Comparison of ENCODE assay signal across 26 mouse cellular contexts in the genomic region with DNA sequence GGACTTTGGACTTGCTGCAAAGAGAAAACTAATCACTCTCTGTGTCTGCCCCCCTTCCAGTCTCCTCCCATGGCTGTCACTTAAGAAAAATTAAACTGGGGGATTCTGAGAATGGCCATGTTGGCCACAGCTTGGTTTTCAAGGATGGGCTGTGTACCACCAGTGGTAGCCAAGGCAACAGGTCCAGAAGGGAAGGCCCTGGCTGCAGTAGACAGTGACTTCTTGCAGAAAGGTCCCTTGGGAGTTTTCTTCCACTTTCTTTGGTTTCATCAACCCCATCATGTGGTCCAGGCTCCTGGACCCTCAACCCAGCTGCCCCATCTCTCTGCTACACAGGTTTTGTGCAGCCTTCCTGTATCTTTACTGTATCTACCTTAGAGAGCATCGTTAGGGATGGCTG. TPM values are rescaled to one million over a fixed set of nuclear protein-coding genes. Genes with fewer than 3 reads are reported as not detected.
DNase-seq lines count a peak whose midpoint lies in the region; ATAC-seq and TF ChIP-seq lines count a peak whose summit lies in the region.
"Had no signal": no experiment of that assay in that cellular context is flagged by ENCODE, and none has a peak within 500 bp of the region (broad histone marks: within the 10 kb centered on the region; RNA-seq: fewer than 3 reads in every experiment).

No protein-coding gene starts in this region.

- WGBS in forebrain, embryonic 10.5 days = 76% methylated on average over 1 of the region's 1 CpGs
- WGBS in forebrain, embryonic 16.5 days = 48% methylated on average over 1 of the region's 1 CpGs
- 54% methylated on average over 1 of the region's 1 CpGs for WGBS in heart, embryonic 13.5 days
- WGBS in heart, embryonic 11.5 days (ENCODE audit: insufficient replicate concordance) = 53% methylated on average over 1 of the region's 1 CpGs
- 49% methylated on average over 1 of the region's 1 CpGs for WGBS in intestine, embryonic 16.5 days
- WGBS in stomach, postnatal 0 days = 59% methylated on average over 1 of the region's 1 CpGs

- no peak for DNase-seq in forebrain, embryonic 10.5 days (ENCODE audit: extremely low spot score, low spot score)
- DNase-seq in stomach, postnatal 0 days (ENCODE audit: low spot score) = no peak
- DNase-seq: cerebellum, adult 9-10 months; heart, adult 11 months; left cerebral cortex, postnatal 4 days; thymus, adult 18-20 months had no signal

- H3K36me3 ChIP-seq in forebrain, embryonic 10.5 days (replicated peaks) = no peaks in the 10 kb centered on the region
- peaks cover 13% of the 10 kb centered on the region for H3K36me3 ChIP-seq in forebrain, embryonic 16.5 days (ENCODE audit: control insufficient read depth, insufficient read depth)
- H3K36me3 ChIP-seq in heart, embryonic 13.5 days = no peaks in the 10 kb centered on the region
- H3K36me3 ChIP-seq in heart, embryonic 11.5 days (ENCODE audit: control insufficient read depth, insufficient read depth, low read length) = no peaks in the 10 kb centered on the region
- H3K36me3 ChIP-seq in intestine, embryonic 16.5 days (ENCODE audit: control insufficient read depth, insufficient read depth, low read length) = no peaks in the 10 kb centered on the region
- no peaks in the 10 kb centered on the region for H3K36me3 ChIP-seq in stomach, postnatal 0 days (ENCODE audit: control insufficient read depth, insufficient read depth, low read length)
- H3K36me3 ChIP-seq: embryonic facial prominence, embryonic 15.5 days; limb, embryonic 15.5 days; liver, embryonic 15.5 days; lung, embryonic 15.5 days; midbrain, embryonic 10.5 days had no signal

- H3K4me3 ChIP-seq in forebrain, embryonic 10.5 days = no peak overlapping the region
- H3K4me3 ChIP-seq in forebrain, embryonic 16.5 days (replicated peaks; ENCODE audit: low read length) = no peak overlapping the region
- no peak overlapping the region for H3K4me3 ChIP-seq in heart, embryonic 13.5 days
- H3K4me3 ChIP-seq in heart, embryonic 11.5 days (ENCODE audit: low read depth, low read length) = no peak overlapping the region
- H3K4me3 ChIP-seq in intestine, embryonic 16.5 days (ENCODE audit: low read length) = 0 out of 2 replicates have a peak overlapping the region, but pooled peaks have one; percentile 0
- no peak overlapping the region for H3K4me3 ChIP-seq in stomach, postnatal 0 days (ENCODE audit: low read depth, low read length)
- H3K4me3 ChIP-seq: embryonic facial prominence, embryonic 15.5 days; limb, embryonic 15.5 days; liver, embryonic 15.5 days; lung, embryonic 15.5 days; midbrain, embryonic 10.5 days had no signal

- no peak for TF ChIP-seq CTCF in stomach, postnatal 0 days (IDR thresholded peaks at IDR 0.05; ENCODE audit: low read depth)

- H3K27me3 ChIP-seq in forebrain, embryonic 10.5 days (ENCODE audit: poor library complexity, severe bottlenecking) = peaks cover 6% of the 10 kb centered on the region; the same call in 1 of the 2 replicates
- no peaks in the 10 kb centered on the region for H3K27me3 ChIP-seq in forebrain, embryonic 16.5 days (replicated peaks; ENCODE audit: control insufficient read depth, insufficient read depth, low read length)
- peaks cover 14% of the 10 kb centered on the region; the same call in 1 of the 2 replicates for H3K27me3 ChIP-seq in heart, embryonic 13.5 days (replicated peaks)
- H3K27me3 ChIP-seq in heart, embryonic 11.5 days (ENCODE audit: control insufficient read depth, insufficient read depth, low read length) = no peaks in the 10 kb centered on the region
- H3K27me3 ChIP-seq in intestine, embryonic 16.5 days (replicated peaks; ENCODE audit: control insufficient read depth, insufficient read depth, low read length) = no peaks in the 10 kb centered on the region
- no peaks in the 10 kb centered on the region for H3K27me3 ChIP-seq in stomach, postnatal 0 days (ENCODE audit: control insufficient read depth, insufficient read depth, low read length)
- H3K27me3 ChIP-seq: embryonic facial prominence, embryonic 15.5 days; limb, embryonic 15.5 days; lung, embryonic 15.5 days had no signal

- H3K4me2 ChIP-seq in forebrain, embryonic 16.5 days (ENCODE audit: low read length) = no peak overlapping the region
- no peak overlapping the region for H3K4me2 ChIP-seq in heart, embryonic 13.5 days
- no peak overlapping the region for H3K4me2 ChIP-seq in heart, embryonic 11.5 days
- H3K4me2 ChIP-seq in intestine, embryonic 16.5 days (ENCODE audit: low read depth, low read length) = peak overlapping the region; percentile 17; the same call in 1 of the 2 replicates
- H3K4me2 ChIP-seq in stomach, postnatal 0 days (replicated peaks; ENCODE audit: low read depth) = no peak overlapping the region

- H3K4me1 ChIP-seq in forebrain, embryonic 10.5 days = peaks cover 34% of the 10 kb centered on the region
- H3K4me1 ChIP-seq in forebrain, embryonic 16.5 days (replicated peaks; ENCODE audit: control insufficient read depth, insufficient read depth, low read length) = no peaks in the 10 kb centered on the region
- H3K4me1 ChIP-seq in heart, embryonic 13.5 days = peaks cover 26% of the 10 kb centered on the region
- peaks cover 19% of the 10 kb centered on the region for H3K4me1 ChIP-seq in heart, embryonic 11.5 days (ENCODE audit: control insufficient read depth, insufficient read depth, low read length)
- H3K4me1 ChIP-seq in intestine, embryonic 16.5 days (ENCODE audit: control insufficient read depth, insufficient read depth, low read length) = peaks cover 12% of the 10 kb centered on the region
- H3K4me1 ChIP-seq in stomach, postnatal 0 days (replicated peaks; ENCODE audit: control insufficient read depth, insufficient read depth) = no peaks in the 10 kb centered on the region
- H3K4me1 ChIP-seq: embryonic facial prominence, embryonic 15.5 days; limb, embryonic 15.5 days had no signal

- H3K27ac ChIP-seq in forebrain, embryonic 10.5 days = peak overlapping the region; percentile 48
- H3K27ac ChIP-seq in forebrain, embryonic 16.5 days (ENCODE audit: low read length) = no peak overlapping the region
- no peak overlapping the region for H3K27ac ChIP-seq in heart, embryonic 13.5 days (replicated peaks)
- H3K27ac ChIP-seq in heart, embryonic 11.5 days (ENCODE audit: low read depth, low read length) = no peak overlapping the region; the same call in 1 of the 2 replicates
- peak overlapping the region; percentile 76 for H3K27ac ChIP-seq in intestine, embryonic 16.5 days (ENCODE audit: low read length)
- 0 out of 2 replicates have a peak overlapping the region, but pooled peaks have one; percentile 18 for H3K27ac ChIP-seq in stomach, postnatal 0 days (replicated peaks)
- H3K27ac ChIP-seq: embryonic facial prominence, embryonic 15.5 days; limb, embryonic 15.5 days; liver, embryonic 15.5 days; lung, embryonic 15.5 days; macrophage; midbrain, embryonic 10.5 days had no signal

- no peak overlapping the region for H3K9ac ChIP-seq in forebrain, embryonic 16.5 days (replicated peaks; ENCODE audit: low read depth, low read length)
- H3K9ac ChIP-seq in heart, embryonic 13.5 days = 0 out of 2 replicates have a peak overlapping the region, but pooled peaks have one; percentile 28
- no peak overlapping the region for H3K9ac ChIP-seq in heart, embryonic 11.5 days (ENCODE audit: low read depth, low read length)
- no peak overlapping the region for H3K9ac ChIP-seq in intestine, embryonic 16.5 days (ENCODE audit: low read depth, low read length)
- no peak overlapping the region for H3K9ac ChIP-seq in stomach, postnatal 0 days (ENCODE audit: low read length)
- H3K9ac ChIP-seq: embryonic facial prominence, embryonic 15.5 days; limb, embryonic 15.5 days; liver, embryonic 15.5 days; lung, embryonic 15.5 days had no signal

- no peaks in the 10 kb centered on the region for H3K9me3 ChIP-seq in forebrain, embryonic 10.5 days
- H3K9me3 ChIP-seq in forebrain, embryonic 16.5 days (ENCODE audit: control insufficient read depth, low read length) = no peaks in the 10 kb centered on the region
- no peaks in the 10 kb centered on the region for H3K9me3 ChIP-seq in heart, embryonic 13.5 days
- no peaks in the 10 kb centered on the region for H3K9me3 ChIP-seq in heart, embryonic 11.5 days (replicated peaks; ENCODE audit: control insufficient read depth, low read length)
- no peaks in the 10 kb centered on the region for H3K9me3 ChIP-seq in intestine, embryonic 16.5 days (ENCODE audit: control insufficient read depth, low read length)
- H3K9me3 ChIP-seq in stomach, postnatal 0 days (ENCODE audit: control insufficient read depth, low read length) = no peaks in the 10 kb centered on the region
- H3K9me3 ChIP-seq: embryonic facial prominence, embryonic 15.5 days; limb, embryonic 15.5 days; liver, embryonic 15.5 days; lung, embryonic 15.5 days; midbrain, embryonic 10.5 days had no signal

- no peak for TF ChIP-seq EP300 in stomach, postnatal 0 days (optimal IDR thresholded peaks at IDR 0.05)

- ATAC-seq in forebrain, embryonic 16.5 days = no peak
- no peak for ATAC-seq in heart, embryonic 13.5 days (ENCODE audit: extremely low read depth, insufficient number of reproducible peaks, low FRiP score, low TSS enrichment)
- ATAC-seq in heart, embryonic 11.5 days (replicated peaks; ENCODE audit: insufficient number of reproducible peaks, low FRiP score, low TSS enrichment) = no peak
- ATAC-seq in intestine, embryonic 16.5 days = peak; percentile 16; the same call in 1 of the 2 replicates
- no peak for ATAC-seq in stomach, postnatal 0 days (ENCODE audit: low FRiP score, low TSS enrichment)
- no peak for ATAC-seq in erythroid progenitor cell, adult 5-6 weeks (replicated peaks; ENCODE audit: low FRiP score, poor library complexity, severe bottlenecking)

RNA-seq across cellular contexts. Expression of a gene that starts 24.4 kb away (rescaled TPM):
- polyA plus RNA-seq in forebrain, embryonic 10.5 days (2016; fragmentation: Nextera tagmentation; extraction: Ambion mirVana) = 12.4 and 12.7 TPM in 2 replicates
- 17.9 and 20.6 TPM in 2 replicates for polyA plus RNA-seq in forebrain, embryonic 16.5 days (2015; fragmentation: Nextera tagmentation; extraction: Ambion mirVana)
- polyA plus RNA-seq in heart, embryonic 13.5 days (2015; fragmentation: Nextera tagmentation; extraction: Ambion mirVana) = 7.4 and 7.5 TPM in 2 replicates
- polyA plus RNA-seq in heart, embryonic 11.5 days (2014; fragmentation: Nextera tagmentation; extraction: Ambion mirVana) = 6.7 and 8.2 TPM in 2 replicates
- polyA plus RNA-seq in intestine, embryonic 16.5 days (2015; fragmentation: Nextera tagmentation; extraction: Ambion mirVana) = 9.1 and 9.3 TPM in 2 replicates
- polyA plus RNA-seq in stomach, postnatal 0 days (2015; fragmentation: Nextera tagmentation; extraction: Ambion mirVana) = 5.3 and 5.7 TPM in 2 replicates
- 1.8 and 5.0 TPM in 2 replicates for total RNA-seq in erythroid progenitor cell, adult 5-6 weeks (2015; ENCODE audit: low replicate concordance)
- 0.68 and 0.77 TPM in 2 replicates for total RNA-seq in erythroid progenitor cell, adult 5-6 weeks (2017; ENCODE audit: low replicate concordance)

RNA-seq across cellular contexts. Expression of a gene that starts 37.4 kb away (rescaled TPM):
- polyA plus RNA-seq in forebrain, embryonic 10.5 days (2016; fragmentation: Nextera tagmentation; extraction: Ambion mirVana) = not detected in 2 replicates
- not detected in 2 replicates for polyA plus RNA-seq in forebrain, embryonic 16.5 days (2015; fragmentation: Nextera tagmentation; extraction: Ambion mirVana)
- not detected in 2 replicates for polyA plus RNA-seq in heart, embryonic 13.5 days (2015; fragmentation: Nextera tagmentation; extraction: Ambion mirVana)
- polyA plus RNA-seq in heart, embryonic 11.5 days (2014; fragmentation: Nextera tagmentation; extraction: Ambion mirVana) = not detected in 2 replicates
- 31.0 and 32.5 TPM in 2 replicates for polyA plus RNA-seq in intestine, embryonic 16.5 days (2015; fragmentation: Nextera tagmentation; extraction: Ambion mirVana)
- 0.15 and 0.24 TPM in 2 replicates for polyA plus RNA-seq in stomach, postnatal 0 days (2015; fragmentation: Nextera tagmentation; extraction: Ambion mirVana)
- not detected in 2 replicates for total RNA-seq in erythroid progenitor cell, adult 5-6 weeks (2015; ENCODE audit: low replicate concordance)
- not detected in 2 replicates for total RNA-seq in erythroid progenitor cell, adult 5-6 weeks (2017; ENCODE audit: low replicate concordance)
- total RNA-seq: adrenal gland, postnatal 36 days; gastrocnemius, postnatal 10 days; hematopoietic stem cell, adult 5-6 weeks; layer of hippocampus, adult 18-20 months; layer of hippocampus, postnatal 14 days; left cerebral cortex, postnatal 4 days; neutrophil, adult 5-6 weeks had no signal
- polyA plus RNA-seq: embryonic facial prominence, embryonic 15.5 days; heart, postnatal 0 days; hindbrain, embryonic 16.5 days; limb, embryonic 15.5 days; liver, embryonic 15.5 days; lung, embryonic 15.5 days; macrophage; midbrain, embryonic 10.5 days had no signal

RNA-seq across cellular contexts. Expression of a gene that starts 47.2 kb away (rescaled TPM):
- 13.9 and 17.5 TPM in 2 replicates for polyA plus RNA-seq in forebrain, embryonic 10.5 days (2016; fragmentation: Nextera tagmentation; extraction: Ambion mirVana)
- polyA plus RNA-seq in forebrain, embryonic 16.5 days (2015; fragmentation: Nextera tagmentation; extraction: Ambion mirVana) = 11.2 and 12.4 TPM in 2 replicates
- polyA plus RNA-seq in heart, embryonic 13.5 days (2015; fragmentation: Nextera tagmentation; extraction: Ambion mirVana) = 12.4 and 13.5 TPM in 2 replicates
- polyA plus RNA-seq in heart, embryonic 11.5 days (2014; fragmentation: Nextera tagmentation; extraction: Ambion mirVana) = 18.2 and 35.8 TPM in 2 replicates
- 7.1 and 7.8 TPM in 2 replicates for polyA plus RNA-seq in intestine, embryonic 16.5 days (2015; fragmentation: Nextera tagmentation; extraction: Ambion mirVana)
- 5.0 and 5.3 TPM in 2 replicates for polyA plus RNA-seq in stomach, postnatal 0 days (2015; fragmentation: Nextera tagmentation; extraction: Ambion mirVana)
- 21.3 and 31.9 TPM in 2 replicates for total RNA-seq in erythroid progenitor cell, adult 5-6 weeks (2015; ENCODE audit: low replicate concordance)
- 30.9 and 43.1 TPM in 2 replicates for total RNA-seq in erythroid progenitor cell, adult 5-6 weeks (2017; ENCODE audit: low replicate concordance)

RNA-seq across cellular contexts. Expression of a gene that starts 50.5 kb away (rescaled TPM):
- polyA plus RNA-seq in forebrain, embryonic 10.5 days (2016; fragmentation: Nextera tagmentation; extraction: Ambion mirVana) = 3.2 and 5.4 TPM in 2 replicates
- 84.6 and 102 TPM in 2 replicates for polyA plus RNA-seq in forebrain, embryonic 16.5 days (2015; fragmentation: Nextera tagmentation; extraction: Ambion mirVana)
- polyA plus RNA-seq in heart, embryonic 13.5 days (2015; fragmentation: Nextera tagmentation; extraction: Ambion mirVana) = 0.15 and 0.36 TPM in 2 replicates
- polyA plus RNA-seq in heart, embryonic 11.5 days (2014; fragmentation: Nextera tagmentation; extraction: Ambion mirVana) = 0.24 TPM in 1 of 2 replicates, not detected in the other
- polyA plus RNA-seq in intestine, embryonic 16.5 days (2015; fragmentation: Nextera tagmentation; extraction: Ambion mirVana) = 1.7 and 2.0 TPM in 2 replicates
- polyA plus RNA-seq in stomach, postnatal 0 days (2015; fragmentation: Nextera tagmentation; extraction: Ambion mirVana) = 1.1 and 1.2 TPM in 2 replicates
- not detected in 2 replicates for total RNA-seq in erythroid progenitor cell, adult 5-6 weeks (2015; ENCODE audit: low replicate concordance)
- total RNA-seq in erythroid progenitor cell, adult 5-6 weeks (2017; ENCODE audit: low replicate concordance) = 0.13 TPM in 1 of 2 replicates, not detected in the other
- total RNA-seq: hematopoietic stem cell, adult 5-6 weeks; neutrophil, adult 5-6 weeks had no signal
- polyA plus RNA-seq: CD4-positive, CD25-positive, alpha-beta regulatory T cell, adult 4 months; heart, postnatal 0 days; liver, embryonic 15.5 days; macrophage had no signal

Comparison
In these comparisons a context has a peak if more than half of its experiments do, and no peak if none do; other contexts are left out.
1. H3K27ac ChIP-seq: peak in forebrain, embryonic 10.5 days (single experiment), intestine, embryonic 16.5 days (single experiment) and stomach, postnatal 0 days (single experiment); none in forebrain, embryonic 16.5 days (single experiment), heart, embryonic 13.5 days (single experiment) and heart, embryonic 11.5 days (single experiment).
2. RNA of a gene that starts 37.4 kb away (polyA plus RNA-seq): 31.0 to 32.5 TPM in intestine, embryonic 16.5 days; 0.15 to 0.24 TPM in stomach, postnatal 0 days, not detected in forebrain, embryonic 10.5 days, not detected in forebrain, embryonic 16.5 days, not detected in heart, embryonic 13.5 days and not detected in heart, embryonic 11.5 days; every median in the first group is over 10 times any median in the second.